Mouse (Mus musculus) Patski (cell line): ENCODE measurements around the gene Usp5. TPM values are rescaled to one million over a fixed set of nuclear protein-coding genes. Genes with fewer than 3 reads are reported as not detected.

Experiments used
- ATAC-seq: fragments of 100-300 bp; one replicate; pipeline ENCODE4 v1.8.0; 2021
- CTCF ChIA-PET: fragments of 350-600 bp; sonication (Branson Sonifier 250); formaldehyde crosslinking; loops from one replicate; lab custom pipeline; 2022; ENCODE audit warnings: inconsistent platforms; lab: Charles Lee
- POLR2A ChIA-PET: fragments of 350-600 bp; sonication (Branson Sonifier 250); formaldehyde crosslinking; loops from one replicate; lab custom pipeline; 2022; ENCODE audit warnings: antibody characterized with exemption, inconsistent platforms; lab: Charles Lee
- DNase-seq: peaks from one replicate; pipeline ENCODE4 v3.0.0-alpha.2; 2011; ENCODE audit warnings: low read depth, low spot score
- H3K27me3 ChIP-seq: fragments of 371-371 bp; one replicate; pipeline ENCODE4 v1.5.1; 2021
- CTCF ChIP-seq: fragments of 100-300 bp; IDR thresholded peaks from one replicate; pipeline ENCODE4 v1.5.1; 2021
- in situ Hi-C: fragments of 300-500 bp; cut with MboI; formaldehyde crosslinking; loops from 3 replicates; pipeline ENCODE4 v1.11.1; 2018; ENCODE audit warnings: low pct_unique_long_range_greater_than_20kb, mixed read lengths
- polyA plus RNA-seq: library from polyadenylated mRNA; unstranded; gene quantifications from one replicate; pipeline ENCODE4 v1.2.3, GENCODE M21; 2021

Usp5 gene
- polyA plus RNA-seq, 1 experiment from 2014 or later, result 130 TPM

GRCm38 (mm10) chr6:124861266-124861665 is 32.0 kb upstream of the Usp5 start:
- no peak for DNase-seq
- in situ Hi-C loops, result no loop called here
- ChIA-PET POLR2A (interaction anchor here (2.0 kb wide), 1 partner anchor 43 kb away, joined by 6 read pairs; no protein-coding TSS in a partner anchor), CTCF (interaction anchor here (1.6 to 3.3 kb wide), 2 partner anchors 14 to 43 kb away, joined by 7 to 10 read pairs; no protein-coding TSS in a partner anchor)
- H3K27me3 ChIP-seq, result peaks cover 8% of the 10 kb centered on the region
- TF ChIP-seq CTCF, result no peak
- ATAC-seq, result no peak

GRCm38 (mm10) chr6:124860511-124860910 is 31.2 kb upstream of the Usp5 start:
- no peak for DNase-seq
- in situ Hi-C loops, result no loop called here
- TF ChIP-seq CTCF, result no peak
- ChIA-PET POLR2A (interaction anchor here (1.4 kb wide), 1 partner anchor 136 kb away, joined by 3 read pairs; the partner anchor contains the start of gene Pianp), CTCF (interaction anchor here (0.7 to 3.3 kb wide), 8 partner anchors 10 to 168 kb away, joined by 3 to 20 read pairs (median 4); partner anchors contain the start of gene Mlf2)
- ATAC-seq, result no peak
- H3K27me3 ChIP-seq, result peaks cover 3% of the 10 kb centered on the region

DNA sequence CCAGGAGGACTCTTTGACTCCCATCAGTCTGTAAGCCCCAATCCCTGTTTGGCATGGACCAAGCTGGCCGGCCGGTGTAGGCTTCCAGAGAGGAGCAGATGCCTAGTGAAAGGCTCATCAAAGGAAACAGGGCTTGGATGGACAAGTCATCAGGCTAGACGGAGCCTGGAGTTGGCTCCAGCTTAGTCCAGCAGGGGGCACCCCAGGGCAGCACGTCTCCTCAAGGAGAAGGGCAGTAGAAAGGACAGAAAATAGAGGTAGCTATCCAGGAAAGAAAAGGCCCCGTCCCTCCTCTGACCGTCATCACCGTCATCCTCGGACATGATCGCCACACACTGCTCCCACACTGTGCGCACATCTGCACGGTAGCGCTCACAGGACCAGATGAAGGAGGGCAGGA is 30.4 kb upstream of the Usp5 start:
- ATAC-seq (peak; percentile 51), DNase-seq (no peak)
- TF ChIP-seq CTCF, result no peak
- POLR2A ChIA-PET, result interaction anchor here (1.4 kb wide), 1 partner anchor 137 kb away, joined by 3 read pairs; the partner anchor contains the start of gene Pianp
- H3K27me3 ChIP-seq, result peaks cover 3% of the 10 kb centered on the region
- in situ Hi-C loops, result no loop called here
- CTCF ChIA-PET, result interaction anchor here (0.6 to 3.3 kb wide), 17 partner anchors 9 to 170 kb away, joined by 3 to 20 read pairs (median 4); partner anchors contain the start of gene Mlf2

GRCm38 (mm10) chr6:124858561-124859318 is 29.5 kb upstream of the Usp5 start:
- ATAC-seq (no peak), DNase-seq (no peak)
- no peaks in the 10 kb centered on the region for H3K27me3 ChIP-seq
- POLR2A ChIA-PET, result interaction anchor here (1.4 kb wide), 1 partner anchor 138 kb away, joined by 3 read pairs; the partner anchor contains the start of gene Pianp
- no peak for TF ChIP-seq CTCF
- in situ Hi-C loops, result no loop called here
- CTCF ChIA-PET, result interaction anchor here (1.2 to 2.1 kb wide), 4 partner anchors 32 to 149 kb away, joined by 3 to 20 read pairs (median 6); partner anchors contain the start of gene Mlf2

- no peaks in the 10 kb centered on the region for H3K27me3 ChIP-seq
- in situ Hi-C loops, result no loop called here
- ATAC-seq, result no peak
- no peak for DNase-seq
- POLR2A ChIA-PET, result no interaction called here
- TF ChIP-seq CTCF, result no peak
- CTCF ChIA-PET, result interaction anchor here (0.6 kb wide), 1 partner anchor 416 kb away, joined by 3 read pairs; no protein-coding TSS in a partner anchor
Observed at GRCm38 (mm10) chr6:124857840-124858530, 28.7 kb upstream of the Usp5 start.

DNA sequence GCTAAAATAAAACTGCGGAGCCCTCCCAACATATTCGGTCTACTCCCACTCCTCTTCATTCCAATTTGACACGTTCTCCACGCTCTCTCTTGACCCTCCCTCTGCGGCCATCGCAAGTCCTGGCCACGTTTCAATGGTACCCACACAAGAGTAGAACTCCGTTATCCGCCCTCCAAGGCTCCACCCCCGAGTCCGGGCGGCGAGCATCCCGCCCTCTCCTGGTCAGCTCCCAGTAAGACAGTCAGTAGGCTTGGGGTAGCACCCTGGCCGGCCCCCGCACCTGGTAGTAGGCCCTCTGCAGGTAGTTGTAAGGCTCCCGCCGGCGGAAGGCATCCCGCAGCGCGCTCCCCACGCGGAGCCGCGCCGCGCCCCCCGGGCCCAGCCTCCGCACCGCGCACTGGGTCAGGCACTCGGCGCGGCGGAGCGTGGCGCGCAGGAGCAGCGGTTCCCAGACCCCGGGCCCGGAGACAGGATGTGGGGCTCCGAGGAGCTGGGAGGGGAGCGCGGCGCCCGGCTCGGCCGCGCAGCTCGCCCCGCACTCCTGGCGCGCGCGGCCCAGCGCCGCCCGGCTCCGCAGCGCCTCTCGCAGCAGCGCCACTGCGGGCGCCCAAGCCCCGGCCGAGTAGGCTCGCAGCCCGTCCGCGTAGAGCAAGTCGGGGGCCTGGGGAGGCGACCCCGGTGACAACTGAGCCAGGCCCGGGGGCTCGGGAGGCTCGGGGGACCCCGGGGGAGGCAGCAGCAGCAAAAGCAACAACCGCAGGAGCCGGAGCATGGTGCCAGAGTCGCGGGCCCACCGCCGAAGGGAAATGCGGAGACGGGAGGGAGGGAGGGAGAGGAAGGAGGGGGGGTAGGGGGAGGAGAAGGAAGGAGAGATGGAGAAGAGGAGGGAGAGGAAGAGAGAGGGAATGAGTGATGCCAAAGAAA is 27.9 kb upstream of the Usp5 start, which contains the start of gene P3h3:
Gene P3h3 (minus strand): TSS at position 837 of the 924 bp plus-strand sequence.
- no peaks in the 10 kb centered on the region for H3K27me3 ChIP-seq
- peak; percentile 62 for ATAC-seq
- ChIA-PET CTCF (interaction anchor here (0.6 to 1.2 kb wide), 3 partner anchors 11 to 417 kb away, joined by 3 to 7 read pairs (median 3); partner anchors contain the start of gene Mlf2), POLR2A (interaction anchor here (0.6 kb wide), 1 partner anchor 55 kb away, joined by 6 read pairs; no protein-coding TSS in a partner anchor)
- TF ChIP-seq CTCF, result no peak
- in situ Hi-C loops, result no loop called here
- no peak for DNase-seq

DNA sequence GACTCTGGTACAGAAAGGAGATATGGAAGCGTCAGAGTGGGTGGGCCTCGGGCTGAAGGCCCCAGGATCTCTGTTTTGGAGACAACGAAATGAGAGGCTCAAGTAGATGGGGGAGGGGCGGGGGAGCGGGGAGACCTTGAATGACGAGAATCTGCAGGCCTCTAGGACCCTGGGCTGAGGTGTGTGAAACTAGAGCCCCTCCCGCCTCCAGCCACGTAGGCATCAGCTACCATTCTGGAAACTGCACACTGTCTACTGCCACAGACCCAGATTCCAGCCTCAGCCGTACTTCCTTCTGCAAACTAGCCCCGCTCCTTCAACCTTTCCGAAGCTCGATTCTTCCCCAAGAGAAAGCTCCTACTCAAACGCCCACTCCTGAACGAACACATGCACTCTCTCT is 27.0 kb upstream of the Usp5 start:
- ATAC-seq (no peak), DNase-seq (no peak)
- H3K27me3 ChIP-seq, result no peaks in the 10 kb centered on the region
- TF ChIP-seq CTCF, result no peak
- in situ Hi-C loops, result no loop called here
- POLR2A ChIA-PET, result interaction anchor here (0.6 kb wide), 1 partner anchor 56 kb away, joined by 6 read pairs; no protein-coding TSS in a partner anchor
- CTCF ChIA-PET, result interaction anchor here (1.0 to 1.3 kb wide), 3 partner anchors 10 to 74 kb away, joined by 3 to 7 read pairs (median 3); partner anchors contain the start of gene Mlf2

DNA sequence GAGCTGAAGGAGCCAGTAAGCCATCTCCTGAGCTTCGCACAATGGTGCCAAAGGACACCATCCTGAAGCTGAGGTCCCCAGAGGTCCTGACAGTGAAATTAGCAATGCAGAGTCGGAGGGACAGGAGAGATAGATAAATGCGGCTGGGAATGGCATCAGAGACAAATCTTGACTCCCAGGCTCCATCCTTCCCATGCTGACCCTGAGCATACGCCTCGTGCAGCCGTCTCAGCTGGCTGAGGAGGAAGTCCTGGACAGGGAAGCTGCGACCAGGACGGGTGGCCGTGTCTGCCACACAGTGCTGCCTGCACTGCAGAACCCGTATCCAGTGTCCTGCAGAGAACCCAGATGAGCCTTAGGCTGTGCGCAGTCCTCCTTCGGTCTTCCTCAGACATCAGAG is 25.4 kb upstream of the Usp5 start:
- ChIA-PET POLR2A (interaction anchor here (0.7 kb wide), 1 partner anchor 230 kb away, joined by 4 read pairs; no protein-coding TSS in a partner anchor), CTCF (no interaction called here)
- DNase-seq (no peak), ATAC-seq (no peak)
- H3K27me3 ChIP-seq, result no peaks in the 10 kb centered on the region
- no peak for TF ChIP-seq CTCF
- in situ Hi-C loops, result no loop called here

- in situ Hi-C loops, result no loop called here
- POLR2A ChIA-PET, result no interaction called here
- no peak for TF ChIP-seq CTCF
- no peaks in the 10 kb centered on the region for H3K27me3 ChIP-seq
- CTCF ChIA-PET, result interaction anchor here (1.3 to 1.5 kb wide), 2 partner anchors 10 to 17 kb away, joined by 4 to 5 read pairs; no protein-coding TSS in a partner anchor
- DNase-seq, result no peak
- no peak for ATAC-seq
Observed at GRCm38 (mm10) chr6:124850535-124850934, 21.3 kb upstream of the Usp5 start.
